Mouse (Mus musculus): ENCODE data around the gene Ica1.

Ica1 gene

GRCm38 (mm10) chr6:8741659-8742058 is 36.6 kb downstream of the Ica1 start:
- no peak for DNase-seq

- DNase-seq = peak; percentile 40
These were observed 38.2 kb downstream of the Ica1 start for GRCm38 (mm10) chr6:8740092-8740491.

DNA sequence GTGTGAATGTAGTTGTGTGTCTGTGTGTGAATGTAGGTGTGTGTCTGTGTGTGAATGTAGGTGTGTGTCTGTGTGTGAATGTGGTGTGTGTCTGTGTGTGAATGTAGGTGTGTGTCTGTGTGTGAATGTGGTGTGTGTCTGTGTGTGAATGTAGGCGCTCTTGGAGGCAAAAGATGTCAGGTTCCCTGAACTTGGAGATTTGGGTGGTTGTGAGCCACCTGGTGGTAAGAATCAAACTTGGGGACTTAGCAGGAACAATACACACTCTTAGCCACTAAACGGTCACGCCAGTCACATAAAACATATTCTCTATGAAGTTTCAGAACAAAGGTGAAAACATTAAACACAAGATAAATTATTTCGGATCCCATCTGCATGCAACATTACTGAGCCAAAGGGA is 39.9 kb downstream of the Ica1 start:
- DNase-seq = peak; percentile 36

DNA sequence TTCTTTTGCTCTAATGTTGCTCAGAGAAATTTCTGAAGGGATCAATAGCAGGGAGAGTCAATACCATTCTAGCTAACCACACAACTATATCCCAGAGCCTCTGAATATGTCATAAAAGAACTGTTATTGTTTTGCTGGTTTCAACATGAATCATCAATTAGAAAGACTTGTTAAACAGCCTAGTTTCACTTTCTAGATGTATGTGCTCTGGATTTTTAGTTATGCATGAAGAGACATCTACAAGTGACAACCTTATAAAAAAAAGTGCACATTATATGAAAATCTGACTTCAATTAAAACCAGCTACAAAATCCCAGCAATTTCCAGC is 41.8 kb downstream of the Ica1 start:
- no peak for DNase-seq

GRCm38 (mm10) chr6:8735657-8736492 is 42.4 kb downstream of the Ica1 start:
- DNase-seq = peak; percentile 86

DNA sequence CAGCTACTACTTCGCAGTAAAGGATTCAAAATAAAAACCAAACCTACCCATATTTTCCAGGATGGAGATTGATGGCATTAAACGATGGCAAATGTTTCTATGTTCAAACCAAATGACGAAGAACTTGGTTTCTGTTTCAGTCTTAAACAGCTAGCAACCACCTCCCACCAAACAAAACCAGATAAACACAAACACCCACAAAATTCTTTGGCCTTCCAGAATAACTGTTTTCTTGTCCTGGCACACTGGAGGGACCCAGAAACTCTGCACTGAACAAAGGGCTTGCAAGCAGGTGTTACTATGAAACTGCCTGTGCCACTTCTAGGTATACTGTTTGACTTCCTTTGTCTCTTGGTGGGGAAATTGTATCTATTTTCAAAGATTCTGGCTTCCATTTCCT is 43.2 kb downstream of the Ica1 start:
- DNase-seq = no peak

DNA sequence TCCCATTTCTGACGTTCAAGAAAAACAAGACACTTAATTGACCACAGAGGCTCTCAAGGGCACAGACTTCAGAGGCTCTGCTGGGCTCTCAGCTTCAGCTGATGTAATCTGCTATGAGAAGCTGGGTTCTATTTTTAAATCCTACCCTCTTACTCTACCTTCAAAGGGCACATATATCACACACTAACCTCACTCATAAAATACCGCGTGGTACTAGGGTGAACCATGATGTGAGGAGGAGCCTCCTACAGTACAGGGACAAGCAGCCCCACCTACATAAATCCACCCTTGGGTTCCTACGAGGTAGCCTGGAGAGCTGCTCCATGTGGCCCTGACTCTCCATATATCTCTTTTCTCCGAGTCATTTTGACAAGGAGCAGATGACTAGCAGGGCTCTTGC is 45.8 kb downstream of the Ica1 start:
- peak; percentile 22 for DNase-seq

GRCm38 (mm10) chr6:8731656-8732191 is 46.6 kb downstream of the Ica1 start:
- peak; percentile 58 for DNase-seq

- no peak for DNase-seq
These were observed 47.9 kb downstream of the Ica1 start for GRCm38 (mm10) chr6:8730433-8730832.

GRCm38 (mm10) chr6:8727806-8728205 is 50.5 kb downstream of the Ica1 start:
- DNase-seq = no peak

GRCm38 (mm10) chr6:8725610-8726009 is 52.7 kb downstream of the Ica1 start:
- no peak for DNase-seq

GRCm38 (mm10) chr6:8719692-8720091 is 58.6 kb downstream of the Ica1 start:
- DNase-seq = no peak

GRCm38 (mm10) chr6:8717967-8718366 is 60.3 kb downstream of the Ica1 start:
- DNase-seq = no peak

GRCm38 (mm10) chr6:8716539-8716938 is 61.7 kb downstream of the Ica1 start:
- DNase-seq = no peak

- DNase-seq = no peak
These were observed 67.0 kb downstream of the Ica1 start for GRCm38 (mm10) chr6:8711246-8711645.

GRCm38 (mm10) chr6:8694636-8695514 is 83.4 kb downstream of the Ica1 start:
- peak; percentile 64 for DNase-seq

DNA sequence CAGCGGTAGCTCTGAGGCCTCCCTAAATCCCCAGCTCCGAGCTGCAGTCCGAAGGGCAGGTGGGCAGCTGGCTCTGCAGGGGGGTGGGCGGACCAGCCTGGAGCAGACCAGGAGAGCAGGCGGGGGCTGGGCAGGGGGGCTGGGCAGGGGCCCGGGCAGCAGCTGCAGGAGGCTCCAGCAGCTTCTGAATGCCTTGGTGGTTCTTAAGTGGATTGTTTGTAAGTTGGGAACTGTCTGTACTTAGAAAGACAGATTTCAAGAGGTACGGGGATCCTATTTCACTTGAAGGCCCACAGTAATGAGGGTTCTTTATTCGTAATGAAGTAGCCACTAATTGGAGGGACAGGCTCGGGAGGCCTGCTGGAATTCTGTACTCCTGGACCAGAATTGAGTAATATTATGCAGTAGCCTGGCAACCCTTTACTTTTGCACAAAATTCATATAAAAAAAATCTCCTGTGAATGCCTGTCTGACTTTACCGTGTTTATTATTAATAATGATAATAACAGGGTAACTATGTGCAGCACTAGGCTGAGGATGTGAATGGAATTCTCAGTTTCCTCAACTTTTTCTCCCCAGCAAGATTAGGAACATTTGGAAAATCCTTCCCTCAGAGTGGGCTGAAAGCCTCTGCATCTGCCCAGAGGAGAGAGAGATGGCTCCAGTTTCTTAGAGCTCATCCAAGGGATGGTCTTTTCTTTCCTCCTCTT is 84.2 kb downstream of the Ica1 start:
- peak; percentile 68 for DNase-seq

DNA sequence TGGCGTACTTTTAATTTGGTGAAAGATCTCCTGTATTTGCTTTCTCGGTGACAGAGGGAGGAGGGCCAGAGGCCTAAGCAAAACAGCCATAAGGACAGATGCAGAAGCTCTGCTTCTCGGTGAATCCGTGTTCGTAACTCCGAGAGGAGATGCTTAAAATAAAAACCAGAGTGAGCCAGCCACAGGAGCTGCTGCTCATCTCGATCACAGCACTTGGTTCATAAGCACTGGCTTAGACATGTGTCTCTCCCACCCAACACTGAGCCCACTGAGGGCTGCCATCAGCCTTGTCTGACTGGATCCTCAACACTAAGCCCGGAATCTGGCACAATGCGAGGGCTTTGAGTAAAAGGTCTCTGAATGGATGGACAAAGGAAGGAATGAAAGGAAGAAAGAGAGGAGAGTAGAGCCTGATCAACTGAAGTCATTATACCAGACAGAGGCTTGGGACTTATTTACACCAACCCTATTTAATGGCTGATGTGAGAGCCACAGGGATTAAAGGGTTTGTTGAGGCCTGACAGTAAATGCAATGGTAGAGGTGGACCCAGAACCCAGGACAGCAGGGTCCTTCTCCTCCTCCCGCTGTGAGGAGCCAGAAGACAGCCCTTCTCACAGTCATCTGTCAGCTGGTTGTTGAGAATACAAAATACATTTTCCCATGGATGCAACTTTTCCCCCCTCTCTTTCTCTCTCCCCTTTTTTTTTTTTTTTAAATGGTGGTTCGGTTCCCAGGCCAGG is 85.0 kb downstream of the Ica1 start:
- DNase-seq = peak; percentile 20

DNA sequence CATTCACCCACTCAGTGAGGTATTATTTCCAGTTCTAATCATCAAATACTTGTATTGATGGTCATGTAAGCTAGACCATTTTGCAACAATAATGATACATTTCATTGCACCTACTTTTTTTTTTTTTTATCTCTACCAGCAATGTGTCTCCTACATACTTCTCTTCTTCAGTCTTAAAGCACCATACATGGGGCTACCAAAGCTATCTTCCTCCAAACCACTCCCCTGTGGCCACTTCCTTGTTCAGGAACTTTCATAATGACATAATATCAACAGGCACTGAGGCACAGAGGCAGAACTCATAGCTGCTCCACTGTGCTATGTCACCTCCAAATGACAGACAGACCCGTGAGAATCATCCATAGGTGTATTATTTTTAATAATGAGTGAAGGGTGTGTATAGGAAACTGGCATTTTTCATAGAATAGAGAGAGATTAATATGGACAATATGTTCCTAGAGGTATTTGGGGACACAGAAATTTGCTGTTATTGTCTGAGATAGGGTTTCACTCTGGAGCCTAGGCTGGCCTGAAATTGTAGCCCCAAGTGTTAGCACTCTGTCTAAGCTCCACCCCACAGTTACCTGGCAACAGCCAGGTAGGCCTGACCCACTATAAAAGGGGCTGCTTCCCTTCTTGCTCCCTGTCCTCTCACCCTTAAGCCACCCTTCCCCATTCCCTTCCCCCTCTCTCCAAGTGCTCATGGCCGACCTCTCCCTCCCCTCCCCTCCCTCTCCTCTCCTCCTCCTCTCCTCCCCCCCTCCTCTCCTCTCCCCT is 86.9 kb downstream of the Ica1 start:
- DNase-seq = no peak

GRCm38 (mm10) chr6:8690441-8690840 is 87.8 kb downstream of the Ica1 start:
- no peak for DNase-seq
